Mouse (Mus musculus): Measurements from ENCODE around the gene Hnrnpr.
A peak's percentile ranks its signal among the peaks of the same experiment; 100 is the strongest.

Hnrnpr gene

GRCm38 (mm10) chr4:136310229-136311041 lies at the start of gene Hnrnpr:
Gene Hnrnpr, plus strand, starts transcription at chr4:136310942.
- peak; percentile 100 for DNase-seq

GRCm38 (mm10) chr4:136261912-136262311 lies 48.8 kb upstream of the Hnrnpr start:
- DNase-seq = peak; percentile 96

GRCm38 (mm10) chr4:136263555-136263954 lies 47.2 kb upstream of the Hnrnpr start:
- DNase-seq = no peak

GRCm38 (mm10) chr4:136266716-136267343 lies 43.9 kb upstream of the Hnrnpr start:
- peak; percentile 94 for DNase-seq

- DNase-seq = no peak
Observed at GRCm38 (mm10) chr4:136268912-136269311, 41.8 kb upstream of the Hnrnpr start.

GRCm38 (mm10) chr4:136270648-136271047 lies 40.1 kb upstream of the Hnrnpr start:
- DNase-seq = peak; percentile 97

- peak; percentile 91 for DNase-seq
Observed at GRCm38 (mm10) chr4:136281097-136281496, 29.6 kb upstream of the Hnrnpr start.

GRCm38 (mm10) chr4:136281611-136282010 lies 29.1 kb upstream of the Hnrnpr start:
- DNase-seq = peak; percentile 90

- peak; percentile 98 for DNase-seq
Observed at GRCm38 (mm10) chr4:136282621-136283480, 27.9 kb upstream of the Hnrnpr start.

- peak; percentile 94 for DNase-seq
Observed at GRCm38 (mm10) chr4:136283783-136284182, 27.0 kb upstream of the Hnrnpr start.

GRCm38 (mm10) chr4:136284455-136284854 lies 26.3 kb upstream of the Hnrnpr start, which contains the start of gene Zfp46:
Gene Zfp46, plus strand, starts transcription at chr4:136284683.
- peak; percentile 99 for DNase-seq

- DNase-seq = no peak
Observed at GRCm38 (mm10) chr4:136284891-136285290, 25.9 kb upstream of the Hnrnpr start.

GRCm38 (mm10) chr4:136285348-136285810 lies 25.4 kb upstream of the Hnrnpr start:
- DNase-seq = peak; percentile 100

- peak; percentile 100 for DNase-seq
Observed at GRCm38 (mm10) chr4:136285811-136286371, 24.9 kb upstream of the Hnrnpr start.

- DNase-seq = no peak
Observed at GRCm38 (mm10) chr4:136289918-136290780, 20.6 kb upstream of the Hnrnpr start.

GRCm38 (mm10) chr4:136290781-136291595 lies 19.8 kb upstream of the Hnrnpr start:
- peak; percentile 88 for DNase-seq

- no peak for DNase-seq
Observed at GRCm38 (mm10) chr4:136291692-136292091, 19.1 kb upstream of the Hnrnpr start.

- peak; percentile 79 for DNase-seq
Observed at GRCm38 (mm10) chr4:136295941-136296340, 14.8 kb upstream of the Hnrnpr start.

- DNase-seq = no peak
Observed at GRCm38 (mm10) chr4:136302462-136302861, 8.3 kb upstream of the Hnrnpr start.

GRCm38 (mm10) chr4:136304181-136304580 lies 6.6 kb upstream of the Hnrnpr start:
- DNase-seq = peak; percentile 64

GRCm38 (mm10) chr4:136308355-136308754 lies 2.4 kb upstream of the Hnrnpr start:
- DNase-seq = no peak

Data from heart, adult 11 months (tissue).